Mouse (Mus musculus): Measurements from ENCODE around the gene Wdr46. TPM values are rescaled to one million over a fixed set of nuclear protein-coding genes. Genes with fewer than 3 reads are reported as not detected.
A peak's percentile ranks its signal among the peaks of the same experiment; 100 is the strongest.

Wdr46 gene
- polyA plus RNA-seq, 1 experiment, result 20.5 TPM

DNA sequence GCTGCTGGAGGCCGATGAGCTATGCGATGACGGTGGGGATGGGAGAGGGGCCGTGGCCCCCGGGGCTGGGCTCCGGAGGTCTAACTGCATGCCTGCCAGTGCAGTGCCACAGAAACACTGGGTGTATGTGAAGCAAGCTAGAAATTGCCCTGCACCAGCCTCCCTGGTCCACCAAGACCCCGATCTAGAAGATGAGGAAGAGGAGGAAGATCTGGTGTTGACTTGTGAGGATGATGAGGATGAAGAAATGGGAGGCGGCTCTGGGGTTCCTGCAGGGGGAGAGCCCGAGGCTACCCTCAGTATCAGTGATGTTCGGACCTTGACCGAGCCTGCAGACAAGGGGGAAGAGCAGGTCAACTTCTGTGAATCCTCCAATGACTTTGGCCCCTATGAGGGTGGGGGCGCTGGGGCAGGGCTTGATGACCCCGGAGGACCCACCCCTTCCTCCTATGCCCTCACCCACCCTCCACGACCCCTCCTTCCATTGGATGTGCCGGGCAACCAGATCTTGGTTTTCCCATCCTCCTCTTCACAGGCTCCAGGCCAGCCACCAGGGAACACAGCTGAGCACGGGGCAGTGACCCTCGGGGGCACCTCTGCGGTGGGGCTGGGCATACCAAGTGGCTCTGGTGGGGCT lies 22.7 kb upstream of the Wdr46 start:
- peaks cover 3% of the 10 kb centered on the region; the same call in 1 of the 2 replicates for H3K4me1 ChIP-seq (ENCODE audit: control insufficient read depth, insufficient read depth, low read length)
- no peak overlapping the region for H3K27ac ChIP-seq (ENCODE audit: insufficient read depth, low read length)
- TF ChIP-seq POLR2A (IDR thresholded peaks at IDR 0.05; ENCODE audit: low read depth, low read length) (no peak), CTCF (IDR thresholded peaks at IDR 0.05; ENCODE audit: borderline replicate concordance, insufficient read depth, low read length) (no peak)
- H3K4me3 ChIP-seq (ENCODE audit: insufficient read depth, low read length), result no peak overlapping the region

DNA sequence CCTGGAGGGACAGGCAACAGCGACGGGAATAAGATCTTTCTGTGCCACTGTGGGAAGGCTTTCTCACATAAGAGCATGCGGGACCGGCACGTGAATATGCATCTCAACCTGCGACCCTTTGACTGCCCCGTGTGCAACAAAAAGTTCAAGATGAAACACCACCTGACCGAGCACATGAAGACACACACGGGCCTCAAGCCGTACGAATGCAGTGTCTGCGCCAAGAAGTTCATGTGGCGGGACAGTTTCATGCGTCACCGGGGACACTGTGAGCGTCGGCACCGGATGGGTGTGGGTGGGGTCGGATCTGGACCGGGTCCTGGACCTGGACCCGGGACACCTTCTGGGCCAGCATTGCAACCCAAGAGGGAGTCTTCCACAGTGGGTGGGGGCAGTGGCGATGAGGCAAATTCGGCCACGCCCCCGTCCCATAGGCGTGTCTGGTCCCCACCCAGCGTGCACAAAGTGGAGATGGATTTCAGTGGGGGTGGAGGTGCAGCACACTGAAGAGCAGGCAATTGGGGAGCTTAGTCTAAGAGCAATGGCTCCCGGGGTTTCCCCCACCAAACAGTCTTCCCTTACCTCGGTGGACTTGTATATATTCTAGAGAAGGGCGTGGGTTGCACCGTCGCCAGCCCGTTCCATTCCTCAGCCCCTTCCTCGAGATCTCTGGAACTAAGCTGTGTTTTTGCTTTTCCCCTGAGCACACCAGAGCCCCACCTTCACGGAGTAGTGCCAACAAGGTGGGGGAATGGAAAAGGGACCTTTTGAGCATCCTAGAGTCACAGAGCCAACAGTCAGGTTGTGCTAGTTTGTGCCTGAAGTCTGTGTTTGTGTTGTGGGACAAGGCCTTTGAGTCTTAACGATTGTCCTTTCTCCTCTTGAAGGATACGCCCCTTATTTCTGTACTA lies 21.9 kb upstream of the Wdr46 start:
- H3K4me3 ChIP-seq (ENCODE audit: insufficient read depth, low read length), result peak overlapping the region; percentile 61
- H3K4me1 ChIP-seq (ENCODE audit: control insufficient read depth, insufficient read depth, low read length), result peaks cover 3% of the 10 kb centered on the region; the same call in 1 of the 2 replicates
- peak overlapping the region; percentile 24; the same call in 1 of the 2 replicates for H3K27ac ChIP-seq (ENCODE audit: insufficient read depth, low read length)
- TF ChIP-seq CTCF (IDR thresholded peaks at IDR 0.05; ENCODE audit: borderline replicate concordance, insufficient read depth, low read length), result no peak
- 0 out of 2 replicates have a peak, but pooled peaks have one; percentile 10 for TF ChIP-seq POLR2A (IDR thresholded peaks at IDR 0.05; ENCODE audit: low read depth, low read length)

DNA sequence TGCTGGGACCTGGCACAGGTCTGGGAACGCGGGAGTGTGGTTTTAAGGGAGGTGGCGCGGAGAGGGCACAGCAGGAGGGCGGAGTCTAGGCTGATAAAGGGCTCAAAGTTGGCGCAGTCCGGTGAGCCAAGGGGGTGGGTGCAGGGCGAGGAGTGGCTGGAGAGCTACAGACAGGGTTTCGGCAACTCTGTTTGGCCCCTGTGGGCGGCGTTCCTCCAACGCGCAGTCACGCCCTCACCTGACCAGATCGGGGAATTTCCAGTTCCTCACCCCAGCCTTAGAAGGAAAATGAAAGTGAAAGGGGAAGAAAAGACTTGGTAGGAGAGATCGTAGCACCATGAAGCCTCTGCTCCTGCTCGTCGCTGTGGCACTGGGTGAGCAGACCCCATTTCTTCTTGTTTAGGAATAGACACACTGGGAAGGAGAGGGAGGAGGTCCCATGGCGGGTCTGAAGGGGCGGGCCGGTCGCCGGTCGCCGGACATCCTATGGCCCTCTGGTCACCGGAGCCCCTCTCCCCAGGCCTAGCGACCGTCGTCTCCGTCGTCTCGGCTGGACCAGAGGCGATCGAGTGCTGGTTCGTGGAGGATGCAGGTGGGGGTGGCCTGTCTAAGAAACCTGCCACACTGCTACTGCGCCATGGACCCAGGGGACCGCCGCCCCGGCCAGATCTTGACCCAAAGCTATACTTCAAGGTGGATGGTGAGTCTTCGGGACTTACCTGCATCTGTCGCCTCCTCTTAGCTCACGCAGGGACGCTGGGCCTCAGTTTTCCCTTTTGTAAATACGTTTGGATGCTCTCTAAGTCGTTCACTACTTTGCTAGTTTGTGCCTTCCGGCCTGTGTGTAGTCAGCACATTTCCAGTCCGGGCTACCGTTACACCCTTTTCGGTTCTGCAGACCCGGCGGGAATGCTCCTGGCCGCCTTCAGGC lies 20.8 kb upstream of the Wdr46 start:
- H3K27ac ChIP-seq (ENCODE audit: insufficient read depth, low read length), result peak overlapping the region; percentile 24
- peak overlapping the region; percentile 61 for H3K4me3 ChIP-seq (ENCODE audit: insufficient read depth, low read length)
- H3K4me1 ChIP-seq (ENCODE audit: control insufficient read depth, insufficient read depth, low read length), result peaks cover 3% of the 10 kb centered on the region; the same call in 1 of the 2 replicates
- TF ChIP-seq CTCF (IDR thresholded peaks at IDR 0.05; ENCODE audit: borderline replicate concordance, insufficient read depth, low read length) (peak; percentile 20; the same call in 1 of the 2 replicates), POLR2A (IDR thresholded peaks at IDR 0.05; ENCODE audit: low read depth, low read length) (peak; percentile 60)

DNA sequence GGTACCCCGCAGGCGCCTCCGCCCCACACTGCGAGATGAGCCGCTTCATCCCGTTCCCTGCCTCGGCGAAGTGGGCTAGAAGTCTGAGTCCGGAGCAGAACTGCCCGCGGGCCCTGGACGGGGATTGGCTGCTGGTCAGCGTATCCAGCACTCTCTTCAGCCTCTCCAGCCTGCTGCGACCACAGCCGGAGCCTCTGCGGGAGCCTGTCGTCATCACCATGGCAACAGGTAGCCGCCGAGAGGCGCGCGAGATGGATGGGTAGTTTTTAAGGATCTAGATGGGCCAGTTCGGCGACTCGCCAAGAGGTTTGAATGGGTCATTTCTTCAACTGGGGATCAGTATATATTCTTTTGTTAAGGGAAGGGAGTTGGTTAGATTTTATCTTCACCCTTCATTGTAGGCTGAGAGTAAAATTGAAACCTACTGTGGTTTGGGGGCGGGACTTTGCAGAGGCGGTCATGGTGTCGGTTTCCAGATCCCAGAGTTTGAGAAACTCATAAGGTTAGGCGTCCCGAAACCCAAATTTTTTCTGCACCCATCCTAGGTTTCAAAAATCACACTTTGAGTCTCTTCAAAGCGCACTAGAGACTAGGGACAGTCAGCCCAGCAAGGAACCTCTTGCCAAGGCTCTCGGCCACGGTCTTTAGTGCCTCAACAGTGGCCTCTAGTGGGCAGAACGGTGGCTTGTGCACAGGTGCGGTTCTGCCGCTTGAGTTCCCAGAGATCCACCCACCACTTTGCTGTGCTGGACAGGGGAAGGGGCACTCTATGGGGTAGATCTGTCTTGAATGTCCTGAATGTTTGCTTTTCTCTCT lies 20.0 kb upstream of the Wdr46 start:
- no peaks in the 10 kb centered on the region for H3K4me1 ChIP-seq (ENCODE audit: control insufficient read depth, insufficient read depth, low read length)
- H3K4me3 ChIP-seq (ENCODE audit: insufficient read depth, low read length), result peak overlapping the region; percentile 61
- peak overlapping the region; percentile 24 for H3K27ac ChIP-seq (ENCODE audit: insufficient read depth, low read length)
- TF ChIP-seq CTCF (IDR thresholded peaks at IDR 0.05; ENCODE audit: borderline replicate concordance, insufficient read depth, low read length) (peak; percentile 88), POLR2A (IDR thresholded peaks at IDR 0.05; ENCODE audit: low read depth, low read length) (peak; percentile 77)

DNA sequence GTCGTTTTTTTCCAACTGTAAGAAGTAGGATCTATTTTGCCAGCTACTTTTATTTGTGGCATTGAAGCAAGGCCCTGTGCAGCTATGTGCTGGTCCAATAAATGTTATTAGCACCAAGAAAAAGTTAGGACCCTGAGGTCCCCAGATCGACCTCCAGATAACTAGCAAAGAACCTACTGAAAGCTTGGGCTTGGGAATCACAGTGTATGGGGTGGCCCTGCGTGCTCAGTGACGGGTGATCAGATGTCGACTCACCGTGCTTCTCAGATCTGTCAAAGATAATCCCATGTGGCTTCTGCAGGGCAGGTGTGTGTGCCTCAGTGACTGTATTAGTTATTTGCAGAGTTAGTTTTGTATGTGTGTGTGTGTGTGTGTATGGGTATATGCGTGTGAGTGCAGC lies 19.1 kb upstream of the Wdr46 start:
- Histone ChIP-seq H3K4me1 (ENCODE audit: control insufficient read depth, insufficient read depth, low read length) (no peaks in the 10 kb centered on the region), H3K4me3 (ENCODE audit: insufficient read depth, low read length) (no peak overlapping the region)
- TF ChIP-seq POLR2A (IDR thresholded peaks at IDR 0.05; ENCODE audit: low read depth, low read length) (no peak), CTCF (IDR thresholded peaks at IDR 0.05; ENCODE audit: borderline replicate concordance, insufficient read depth, low read length) (no peak)

DNA sequence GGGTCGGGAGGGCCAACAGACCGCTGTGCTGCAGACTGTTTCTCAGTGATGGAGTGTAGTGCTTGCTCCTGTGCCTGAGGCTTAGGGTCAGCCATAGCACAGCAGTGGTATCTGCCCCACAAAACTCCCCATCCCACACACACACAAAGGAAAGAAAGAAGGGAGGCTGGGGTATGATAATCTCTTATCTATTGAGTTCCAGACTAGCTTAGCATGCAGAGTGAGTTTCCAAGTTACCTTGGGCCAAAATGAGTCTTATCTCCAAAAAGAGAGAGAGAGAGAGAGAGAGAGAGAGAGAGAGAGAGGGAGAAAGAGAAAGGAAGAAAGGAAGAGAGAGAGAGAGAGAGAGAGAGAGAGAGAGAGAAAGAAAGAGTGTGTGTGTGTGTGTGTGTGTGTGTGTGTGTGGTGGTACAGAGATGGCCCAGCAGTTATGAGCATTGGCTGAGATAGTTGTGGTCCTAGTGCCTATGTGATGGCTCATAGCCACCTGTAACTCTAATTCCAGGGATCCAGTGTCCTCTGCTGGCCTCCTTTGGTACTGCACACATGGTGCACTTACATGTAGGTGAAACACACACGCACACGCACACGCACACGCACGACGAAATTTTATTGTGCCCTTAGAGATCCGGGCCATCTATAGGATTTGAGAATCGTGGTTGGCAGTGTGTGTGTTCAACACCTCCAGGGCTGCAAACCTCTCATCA lies 15.7 kb upstream of the Wdr46 start:
- TF ChIP-seq CTCF (IDR thresholded peaks at IDR 0.05; ENCODE audit: borderline replicate concordance, insufficient read depth, low read length), result peak; percentile 28; the same call in 1 of the 2 replicates
- TF ChIP-seq POLR2A (IDR thresholded peaks at IDR 0.05; ENCODE audit: low read depth, low read length), result no peak
- Histone ChIP-seq H3K4me1 (ENCODE audit: control insufficient read depth, insufficient read depth, low read length) (no peaks in the 10 kb centered on the region), H3K27ac (ENCODE audit: insufficient read depth, low read length) (no peak overlapping the region), H3K4me3 (ENCODE audit: insufficient read depth, low read length) (no peak overlapping the region)

More for the DNA sequence above, 19.1 kb upstream of the Wdr46 start:
- H3K27ac ChIP-seq (ENCODE audit: insufficient read depth, low read length), result no peak overlapping the region

DNA sequence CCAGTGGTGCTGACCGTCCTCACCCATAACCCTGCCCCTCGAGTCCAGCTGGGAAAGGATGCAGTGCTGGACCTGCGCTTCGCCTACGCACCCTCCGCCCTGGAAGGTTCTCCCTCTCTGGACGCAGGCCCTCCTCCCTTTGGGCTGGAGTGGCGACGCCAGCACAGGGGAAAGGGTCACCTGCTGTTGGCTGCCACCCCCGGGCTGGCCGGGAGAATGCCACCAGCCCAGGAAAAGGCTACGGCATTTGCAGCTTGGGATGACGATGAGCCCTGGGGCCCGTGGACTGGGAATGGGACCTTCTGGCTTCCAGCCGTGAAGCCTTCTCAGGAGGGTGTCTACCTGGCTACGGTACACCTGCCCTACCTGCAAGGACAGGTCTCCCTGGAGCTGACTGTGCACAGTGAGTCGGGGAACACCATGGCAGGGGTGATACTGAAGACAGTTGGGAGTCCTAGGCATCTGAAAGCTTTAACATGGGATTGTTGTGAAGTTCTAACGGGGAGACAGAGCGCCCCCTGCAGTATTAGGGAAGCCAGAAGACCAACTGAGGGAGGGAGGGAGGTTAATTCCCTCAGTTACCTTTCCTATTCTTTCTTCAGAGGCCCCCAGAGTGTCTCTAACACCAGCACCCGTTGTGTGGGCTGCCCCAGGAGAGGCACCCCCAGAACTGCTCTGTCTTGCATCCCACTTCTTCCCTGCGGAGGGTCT lies 14.9 kb upstream of the Wdr46 start:
- H3K4me1 ChIP-seq (ENCODE audit: control insufficient read depth, insufficient read depth, low read length), result no peaks in the 10 kb centered on the region
- TF ChIP-seq POLR2A (IDR thresholded peaks at IDR 0.05; ENCODE audit: low read depth, low read length), result no peak
- TF ChIP-seq CTCF (IDR thresholded peaks at IDR 0.05; ENCODE audit: borderline replicate concordance, insufficient read depth, low read length), result no peak
- H3K27ac ChIP-seq (ENCODE audit: insufficient read depth, low read length), result no peak overlapping the region
- no peak overlapping the region for H3K4me3 ChIP-seq (ENCODE audit: insufficient read depth, low read length)

Measured in embryonic fibroblast, embryonic 13.5 days (primary cell).